Mouse (Mus musculus) layer of hippocampus, postnatal 36 days (tissue): ENCODE data around the gene Arhgef3. TPM values are rescaled to one million over a fixed set of nuclear protein-coding genes. Genes with fewer than 3 reads are reported as not detected.
A peak's percentile ranks its signal among the peaks of the same experiment; 100 is the strongest.

Experiments used
- DNase-seq, 2 experiments: peaks; one replicate each; pipeline ENCODE4 v3.0.0; 2022
- total RNA-seq, 2 experiments: library from RNA; stranded (reverse); gene quantifications; 2 replicates each; pipeline ENCODE4 v1.2.3; 2021

Arhgef3 gene
- total RNA-seq, 2 experiments from 2014 or later = 76.8 to 85.8 TPM

DNA sequence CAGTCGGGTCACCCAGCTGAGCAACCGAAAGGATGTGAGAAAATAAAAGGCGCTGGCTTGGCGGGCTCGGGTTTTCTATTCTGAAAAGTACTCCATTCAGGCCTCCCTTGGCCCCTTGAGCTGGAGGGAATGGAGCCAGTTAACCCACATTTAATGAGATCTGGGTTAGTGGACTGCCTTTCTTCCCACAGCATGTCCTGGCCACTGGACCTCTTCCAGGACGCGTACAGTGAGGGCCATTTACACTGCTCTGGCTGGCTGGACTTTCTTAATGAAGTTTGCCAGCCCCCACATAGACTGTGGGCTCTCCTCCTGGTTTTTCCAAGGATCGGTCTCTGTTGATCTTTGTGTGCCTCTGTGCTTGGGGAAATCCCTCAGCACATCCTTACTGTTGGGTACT, 52.1 kb downstream of the Arhgef3 start:
- peak; percentile 53 to 64 for DNase-seq

DNA sequence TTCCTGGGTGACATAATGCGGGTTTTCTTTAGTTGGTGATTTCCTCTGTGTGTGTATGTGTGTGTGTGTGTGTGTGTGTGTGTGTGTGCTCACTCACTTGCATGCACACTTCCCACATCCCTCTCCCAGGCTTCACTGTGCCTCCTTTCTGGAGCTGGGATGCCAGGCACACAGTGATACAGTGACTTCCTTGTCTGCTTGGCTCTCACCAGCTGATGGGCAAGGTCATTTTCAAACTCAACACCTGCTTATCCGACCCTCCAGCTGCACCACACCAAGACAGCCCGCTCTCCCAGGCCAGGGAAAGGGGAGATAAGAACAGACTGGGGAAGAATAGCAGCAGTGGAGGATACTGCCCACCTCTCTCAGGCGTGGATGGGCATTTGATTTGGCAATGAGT, 52.5 kb downstream of the Arhgef3 start:
- DNase-seq = no peak

GRCm38 (mm10) chr14:27168387-27168786, 53.7 kb downstream of the Arhgef3 start:
- no peak for DNase-seq

DNA sequence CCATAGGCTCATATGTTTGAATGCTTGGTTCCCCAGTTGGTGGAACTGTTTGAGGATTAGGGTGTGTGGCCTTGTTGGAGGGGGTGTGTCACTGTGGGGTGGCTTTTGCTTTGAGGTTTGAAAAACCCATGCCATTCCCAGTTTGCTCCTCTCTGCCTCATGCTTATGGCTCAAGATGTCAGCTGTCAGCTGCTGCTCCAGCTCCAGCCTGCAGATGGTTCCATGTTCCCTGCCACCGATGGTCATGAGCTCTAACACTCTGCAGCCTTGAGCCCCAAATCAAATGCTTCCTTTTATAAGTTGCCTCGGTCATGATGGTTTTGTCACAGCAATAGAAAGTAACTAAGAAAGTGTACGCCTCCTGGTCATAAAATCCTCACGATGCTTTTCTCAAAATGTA, 54.6 kb downstream of the Arhgef3 start:
- no peak for DNase-seq

GRCm38 (mm10) chr14:27170421-27170820, 55.7 kb downstream of the Arhgef3 start:
- no peak for DNase-seq

DNA sequence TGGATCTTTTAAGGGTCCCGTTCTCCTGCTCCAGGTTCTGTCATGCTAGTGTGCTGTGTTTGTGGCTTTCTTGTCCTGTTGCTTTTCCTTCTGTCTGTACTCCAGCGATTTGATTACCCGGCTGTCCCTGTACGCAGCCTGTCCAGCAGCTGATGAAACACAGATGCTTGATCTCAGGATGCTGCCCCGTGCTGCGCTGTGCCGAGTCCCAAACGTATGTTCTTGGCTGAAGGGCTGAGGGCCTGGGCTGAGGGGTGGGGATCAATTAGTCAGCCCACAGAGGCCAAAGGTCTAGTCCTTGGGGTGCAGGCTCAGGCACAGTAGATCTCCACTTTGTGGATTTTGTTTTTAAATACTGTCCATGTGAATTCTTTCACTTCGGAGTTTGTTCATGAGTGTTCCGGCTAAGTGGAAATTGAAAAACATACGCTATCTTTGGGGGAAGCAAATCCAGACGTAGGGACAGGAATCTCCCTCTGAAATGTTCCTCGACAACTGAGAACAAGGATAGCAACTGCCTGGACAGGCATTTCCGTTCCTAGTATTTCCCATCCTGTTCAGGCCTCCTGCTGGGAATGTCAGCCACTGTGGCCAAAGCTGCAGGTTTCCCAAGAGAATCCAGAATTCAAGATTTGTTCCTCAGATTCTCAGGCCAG, 56.6 kb downstream of the Arhgef3 start:
- no peak for DNase-seq

DNA sequence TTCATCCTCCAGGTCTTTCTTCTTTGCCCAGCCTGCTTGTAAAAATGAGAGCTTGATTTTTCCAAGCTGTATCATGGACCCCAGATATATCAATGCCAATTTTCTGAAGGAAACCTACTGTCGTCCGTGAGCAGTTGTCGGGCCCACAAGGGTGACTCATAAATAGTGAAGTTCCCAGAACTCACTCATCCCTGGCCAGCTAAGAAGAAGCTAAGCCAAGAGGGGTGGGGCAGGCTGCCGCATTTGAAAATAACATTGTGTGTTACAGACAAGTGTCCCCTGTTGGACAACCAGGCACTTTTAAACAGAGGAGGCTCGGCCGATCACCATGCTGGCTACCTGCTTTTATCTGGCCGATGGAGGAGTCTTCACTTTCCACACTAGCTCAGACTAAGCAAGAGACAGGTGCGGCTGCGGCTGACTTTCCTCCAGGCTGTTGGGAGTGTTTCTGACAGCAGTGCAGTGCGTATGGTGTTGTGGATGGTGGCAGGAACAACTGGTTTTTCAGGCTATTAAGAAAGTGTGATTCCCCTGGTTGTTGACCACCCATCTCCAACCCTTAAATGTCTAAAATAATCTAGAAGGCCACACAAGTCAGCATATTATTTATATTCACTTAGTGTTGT, 58.6 kb downstream of the Arhgef3 start:
- no peak for DNase-seq

GRCm38 (mm10) chr14:27174188-27174786, 59.6 kb downstream of the Arhgef3 start:
- DNase-seq = no peak

GRCm38 (mm10) chr14:27174831-27175301, 60.2 kb downstream of the Arhgef3 start:
- no peak for DNase-seq

GRCm38 (mm10) chr14:27175343-27175742, 60.6 kb downstream of the Arhgef3 start:
- no peak for DNase-seq

- DNase-seq = no peak
Observed at GRCm38 (mm10) chr14:27177800-27178559, 63.3 kb downstream of the Arhgef3 start.

DNA sequence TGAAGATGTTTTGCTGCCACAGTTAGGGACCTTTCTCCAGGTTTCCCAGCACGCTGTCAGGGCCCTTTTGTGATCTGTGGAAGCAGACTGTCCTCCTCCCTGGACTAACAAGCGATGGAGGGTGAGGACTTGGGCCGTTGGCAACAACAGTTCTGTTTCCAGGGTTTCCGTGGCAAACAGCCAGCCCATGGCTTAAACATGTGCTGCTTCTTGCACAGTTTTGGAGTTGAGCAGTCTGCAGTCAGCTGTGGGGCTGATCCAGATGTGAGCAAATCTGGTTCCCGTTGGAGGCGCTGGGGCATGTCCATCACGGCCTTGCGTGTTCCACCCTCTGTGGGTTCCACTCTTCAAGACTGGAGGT, 63.8 kb downstream of the Arhgef3 start:
- DNase-seq = no peak

- DNase-seq = no peak
Observed at GRCm38 (mm10) chr14:27179771-27180170, 65.1 kb downstream of the Arhgef3 start.

GRCm38 (mm10) chr14:27182059-27182458, 67.4 kb downstream of the Arhgef3 start:
- DNase-seq = no peak

DNA sequence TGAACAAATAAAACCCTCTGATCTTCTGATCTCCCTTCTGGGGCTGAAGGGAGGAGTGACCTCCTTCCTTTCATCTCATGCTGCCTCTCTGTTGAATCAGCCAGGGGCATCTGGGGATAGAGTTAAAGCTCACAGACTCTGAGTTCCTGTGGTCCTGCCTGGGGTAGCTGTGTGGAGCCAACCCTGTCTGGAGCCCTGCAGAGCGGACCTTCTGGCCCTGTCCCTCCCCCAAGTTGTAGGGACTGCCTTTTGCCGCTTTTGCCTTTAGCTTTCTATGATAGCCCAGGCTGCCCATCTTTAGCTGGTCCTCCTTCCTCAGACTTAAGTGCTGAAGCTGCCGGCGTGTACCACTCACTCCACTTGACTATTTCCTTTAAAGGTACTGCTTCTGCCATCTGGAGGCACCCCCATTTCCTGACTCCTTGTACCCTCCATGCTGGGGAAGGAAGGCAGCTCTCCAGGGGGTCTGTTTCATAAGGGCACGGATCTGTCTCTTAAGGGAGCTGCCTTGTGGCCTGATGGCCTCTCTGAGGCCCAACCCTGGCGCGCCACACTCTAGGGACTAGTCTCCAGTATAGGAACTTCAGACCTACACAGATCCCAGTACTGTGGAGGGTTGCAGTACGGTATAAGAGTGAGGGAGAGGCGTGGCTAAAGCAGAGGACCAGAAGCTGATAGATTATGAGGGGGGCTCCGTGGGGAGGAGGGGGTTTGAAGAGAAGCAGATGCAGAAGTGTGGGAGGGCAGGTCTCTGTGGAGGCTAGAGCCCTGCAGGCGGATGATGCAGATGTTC, 68.1 kb downstream of the Arhgef3 start:
- no peak for DNase-seq

DNA sequence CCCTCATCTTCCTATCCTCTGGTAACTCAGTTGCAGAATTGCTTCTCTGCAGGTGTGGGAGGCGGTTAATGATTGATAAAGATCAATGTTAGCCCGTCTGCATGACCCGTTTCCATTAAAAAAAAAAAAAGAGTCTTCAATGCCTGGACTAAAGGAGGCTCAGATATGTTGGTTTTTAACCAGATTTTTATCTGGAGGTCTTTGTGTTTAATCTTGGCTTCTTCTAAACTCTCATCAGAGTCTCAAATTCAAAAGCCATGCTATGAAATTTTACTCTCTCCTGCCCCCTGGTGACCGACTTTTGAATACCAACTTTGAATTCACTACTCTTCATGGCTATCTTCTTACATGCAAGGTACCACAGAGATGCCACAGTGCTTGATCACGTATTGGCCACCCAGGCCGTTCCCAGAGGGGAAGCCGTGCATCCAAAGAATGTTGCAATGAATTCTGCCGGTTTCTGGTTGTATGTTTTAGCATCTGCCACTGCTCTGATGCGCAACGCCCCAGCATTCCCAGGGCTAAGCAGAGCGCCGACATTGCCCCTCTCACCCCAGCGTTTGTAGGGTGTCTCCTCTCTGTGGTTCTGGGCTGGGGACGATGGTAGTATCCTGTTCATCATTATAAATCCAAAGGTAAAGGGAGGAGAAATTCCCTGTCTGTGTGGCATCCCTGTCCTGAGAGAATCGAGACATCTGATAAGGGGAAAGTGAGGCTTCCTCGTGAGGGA, 69.0 kb downstream of the Arhgef3 start:
- peak; percentile 29 to 76 for DNase-seq

GRCm38 (mm10) chr14:27185902-27186301, 71.2 kb downstream of the Arhgef3 start:
- no peak for DNase-seq

GRCm38 (mm10) chr14:27186596-27186995, 71.9 kb downstream of the Arhgef3 start:
- no peak for DNase-seq

- DNase-seq = peak; percentile 83 to 84
Observed at GRCm38 (mm10) chr14:27187025-27187424, 72.3 kb downstream of the Arhgef3 start.

DNA sequence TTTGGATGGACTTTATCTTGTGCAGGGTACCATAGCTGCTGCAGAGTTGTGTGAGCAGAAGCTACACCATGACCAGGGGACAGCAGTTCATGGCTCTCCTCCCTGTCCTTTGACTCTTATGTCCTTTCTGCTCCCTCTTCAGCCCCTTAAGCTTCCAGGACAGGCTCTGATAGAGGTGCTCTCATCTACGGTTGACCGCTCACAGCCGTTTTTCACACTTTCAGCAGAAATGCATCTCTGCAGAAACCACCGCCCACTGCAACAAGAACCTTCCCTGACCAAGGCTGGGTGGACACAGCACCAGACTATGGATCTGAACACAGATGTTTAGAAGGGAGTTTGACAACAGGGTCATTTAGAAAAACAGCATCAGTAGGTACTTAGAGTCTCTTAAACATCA, 73.2 kb downstream of the Arhgef3 start:
- no peak for DNase-seq

GRCm38 (mm10) chr14:27192450-27192849, 77.8 kb downstream of the Arhgef3 start:
- no peak for DNase-seq

- no peak for DNase-seq
Observed at GRCm38 (mm10) chr14:27196980-27197379, 82.3 kb downstream of the Arhgef3 start.
